Mouse (Mus musculus) lung, adult 2 months (tissue): ENCODE measurements around the gene Vgf.

Source experiments
- CTCF ChIP-seq: fragments of 200-500 bp; IDR thresholded peaks from 2 replicates; pipeline ENCODE4 v1.5.1; 2011; ENCODE audit warnings: mild to moderate bottlenecking, low read length, control low read depth; ENCODE audit not compliant: insufficient read depth
- POLR2A ChIP-seq: fragments of 200-500 bp; IDR thresholded peaks from 2 replicates; pipeline ENCODE4 v1.6.1; 2011; ENCODE audit warnings: low read depth, mild to moderate bottlenecking, control low read depth, low read length, borderline replicate concordance; ENCODE audit errors: extremely low read depth

DNA sequence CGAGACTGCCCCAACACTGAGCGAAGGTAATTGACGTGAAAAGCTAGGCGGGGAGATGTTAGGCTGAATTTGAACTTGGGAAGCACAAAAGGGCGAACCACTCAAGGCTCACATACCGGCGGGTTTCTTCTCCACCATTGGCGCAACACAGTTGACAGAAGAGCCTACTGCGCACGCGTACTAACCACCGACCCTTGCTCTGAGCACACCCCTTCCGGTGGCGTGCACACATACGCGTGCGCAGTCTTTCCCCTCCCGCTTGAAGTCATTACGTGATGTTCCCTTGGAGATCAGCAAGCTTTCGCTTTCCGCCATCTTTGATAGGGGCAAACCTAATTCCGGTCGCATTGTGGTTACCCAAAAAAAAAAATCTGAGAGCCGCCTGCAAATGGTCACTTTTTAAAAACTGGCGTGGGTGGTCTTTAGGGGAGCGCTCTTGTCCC is 39.5 kb upstream of the Vgf start, which contains the start of gene Plod3:
- TF ChIP-seq CTCF (no peak), POLR2A (peak; percentile 81; the same call in 1 of the 2 replicates)
